12 mouse cellular contexts compared by ENCODE assay signal in genomic region chr6:39749881-39750280, GRCm38 (mm10). TPM values are rescaled to one million over a fixed set of nuclear protein-coding genes. Genes with fewer than 3 reads are reported as not detected.
DNase-seq lines count a peak whose midpoint lies in the region; ATAC-seq and TF ChIP-seq lines count a peak whose summit lies in the region.
"Had no signal": no experiment of that assay in that cellular context is flagged by ENCODE, and none has a peak within 500 bp of the region (broad histone marks: within the 10 kb centered on the region; RNA-seq: fewer than 3 reads in every experiment).

No protein-coding gene starts in this region.

- H3K4me3 ChIP-seq in heart, embryonic 10.5 days = no peak overlapping the region
- no peak overlapping the region for H3K4me3 ChIP-seq in midbrain, postnatal 0 days (ENCODE audit: low read depth, low read length)
- H3K4me3 ChIP-seq in midbrain, embryonic 13.5 days (replicated peaks) = no peak overlapping the region
- H3K4me3 ChIP-seq in heart, embryonic 14.5 days (ENCODE audit: control insufficient read depth in 1 of 2, insufficient read depth in 1 of 2, low read depth in 1 of 2, low read length in 2 of 2) = no peak overlapping the region
- H3K4me3 ChIP-seq: embryonic facial prominence, embryonic 13.5 days had no signal

- no peak overlapping the region; the same call in 1 of the 2 replicates for H3K27ac ChIP-seq in heart, embryonic 10.5 days
- no peak overlapping the region for H3K27ac ChIP-seq in midbrain, postnatal 0 days (ENCODE audit: low read depth, low read length)
- H3K27ac ChIP-seq in midbrain, embryonic 13.5 days = no peak overlapping the region
- H3K27ac ChIP-seq in heart, embryonic 14.5 days (replicated peaks in 1 of 2; ENCODE audit: control insufficient read depth in 1 of 2, insufficient read depth in 1 of 2, low read depth in 2 of 2, low read length in 2 of 2) = peak overlapping the region; percentile 27 to 42; a peak in 1 of 4 replicates
- H3K27ac ChIP-seq: embryonic facial prominence, embryonic 13.5 days had no signal

- no peak overlapping the region for H3K9ac ChIP-seq in midbrain, postnatal 0 days (replicated peaks; ENCODE audit: low read length, poor library complexity, severe bottlenecking)
- no peak overlapping the region for H3K9ac ChIP-seq in midbrain, embryonic 13.5 days (replicated peaks)
- H3K9ac ChIP-seq in heart, embryonic 14.5 days (ENCODE audit: low read length) = no peak overlapping the region
- H3K9ac ChIP-seq: embryonic facial prominence, embryonic 13.5 days had no signal

- no peak for ATAC-seq in midbrain, postnatal 0 days (ENCODE audit: low FRiP score)
- no peak for ATAC-seq in midbrain, embryonic 13.5 days
- ATAC-seq in heart, embryonic 14.5 days (ENCODE audit: insufficient number of reproducible peaks, insufficient read depth, low FRiP score, low read depth) = no peak

- no peaks in the 10 kb centered on the region for H3K36me3 ChIP-seq in heart, embryonic 10.5 days
- H3K36me3 ChIP-seq in midbrain, postnatal 0 days (ENCODE audit: insufficient read depth, low read length) = no peaks in the 10 kb centered on the region
- H3K36me3 ChIP-seq in midbrain, embryonic 13.5 days = no peaks in the 10 kb centered on the region
- H3K36me3 ChIP-seq in heart, embryonic 14.5 days (ENCODE audit: control insufficient read depth, insufficient read depth, low read length) = no peaks in the 10 kb centered on the region
- H3K36me3 ChIP-seq: embryonic facial prominence, embryonic 13.5 days had no signal

- DNase-seq in heart, adult 18-20 months = peak; percentile 42 to 61
- DNase-seq in heart, embryonic 10.5 days (ENCODE audit: low spot score) = no peak
- DNase-seq in midbrain, postnatal 0 days (ENCODE audit: low spot score) = peak; percentile 32
- no peak for DNase-seq in adrenal gland, postnatal 25 days
- no peak for DNase-seq in cerebellum, adult 11-12 months
- DNase-seq in spleen, postnatal 14 days (ENCODE audit: low spot score in 2 of 2) = no peak
- DNase-seq: cerebellum, adult 8-10 months; kidney, adult 18-20 months had no signal

- TF ChIP-seq CTCF in midbrain, postnatal 0 days (IDR thresholded peaks at IDR 0.05) = no peak

- WGBS in heart, embryonic 10.5 days = 8% methylated on average over 6 of the region's 6 CpGs
- 35% methylated on average over 6 of the region's 6 CpGs for WGBS in midbrain, postnatal 0 days
- WGBS in midbrain, embryonic 13.5 days = 24% methylated on average over 6 of the region's 6 CpGs
- WGBS in heart, embryonic 14.5 days = 11% methylated on average over 6 of the region's 6 CpGs

- H3K27me3 ChIP-seq in heart, embryonic 10.5 days (ENCODE audit: insufficient read depth, poor library complexity, severe bottlenecking) = no peaks in the 10 kb centered on the region
- no peaks in the 10 kb centered on the region for H3K27me3 ChIP-seq in midbrain, postnatal 0 days (ENCODE audit: insufficient read depth, low read length)
- no peaks in the 10 kb centered on the region for H3K27me3 ChIP-seq in midbrain, embryonic 13.5 days
- H3K27me3 ChIP-seq in heart, embryonic 14.5 days (ENCODE audit: control insufficient read depth, insufficient read depth, low read length) = no peaks in the 10 kb centered on the region
- H3K27me3 ChIP-seq: embryonic facial prominence, embryonic 13.5 days had no signal

- no peaks in the 10 kb centered on the region for H3K4me1 ChIP-seq in heart, embryonic 10.5 days
- H3K4me1 ChIP-seq in midbrain, postnatal 0 days (ENCODE audit: insufficient read depth, low read length) = no peaks in the 10 kb centered on the region
- peaks cover 6% of the 10 kb centered on the region; the same call in 1 of the 2 replicates for H3K4me1 ChIP-seq in midbrain, embryonic 13.5 days (replicated peaks)
- peaks cover 0 to 4% of the 10 kb centered on the region in 2 experiments; a peak in 1 of 4 replicates for H3K4me1 ChIP-seq in heart, embryonic 14.5 days (ENCODE audit: control insufficient read depth in 2 of 2, insufficient read depth in 2 of 2, low read length in 2 of 2)
- H3K4me1 ChIP-seq: embryonic facial prominence, embryonic 13.5 days had no signal

- H3K9me3 ChIP-seq in heart, embryonic 10.5 days = no peaks in the 10 kb centered on the region
- H3K9me3 ChIP-seq in midbrain, postnatal 0 days (ENCODE audit: low read length) = no peaks in the 10 kb centered on the region
- no peaks in the 10 kb centered on the region for H3K9me3 ChIP-seq in midbrain, embryonic 13.5 days
- no peaks in the 10 kb centered on the region for H3K9me3 ChIP-seq in heart, embryonic 14.5 days (ENCODE audit: control insufficient read depth, low read length)
- H3K9me3 ChIP-seq: embryonic facial prominence, embryonic 13.5 days had no signal

- H3K4me2 ChIP-seq in midbrain, postnatal 0 days (ENCODE audit: low read depth, low read length, poor library complexity, severe bottlenecking) = no peak overlapping the region
- no peak overlapping the region for H3K4me2 ChIP-seq in midbrain, embryonic 13.5 days (replicated peaks)
- no peak overlapping the region for H3K4me2 ChIP-seq in heart, embryonic 14.5 days (ENCODE audit: low read length)
- H3K4me2 ChIP-seq: embryonic facial prominence, embryonic 13.5 days; liver, embryonic 11.5 days had no signal

RNA-seq across cellular contexts. Expression of gene Braf, which starts 24.6 kb away (rescaled TPM):
- total RNA-seq in heart, adult 18-20 months (2021) = 10 to 100 TPM; 15.2 to 15.9 TPM
- 14.5 and 15.2 TPM in 2 replicates for polyA plus RNA-seq in heart, embryonic 10.5 days (2016; fragmentation: Nextera tagmentation; extraction: Ambion mirVana)
- total RNA-seq in midbrain, postnatal 0 days (2014; rRNA removed) = 46.0 and 48.0 TPM in 2 replicates
- polyA plus RNA-seq in midbrain, postnatal 0 days (2015; fragmentation: Nextera tagmentation; extraction: Ambion mirVana) = 14.4 and 17.1 TPM in 2 replicates
- 23.2 and 23.9 TPM in 2 replicates for polyA plus RNA-seq in midbrain, embryonic 13.5 days (2015; fragmentation: Nextera tagmentation; extraction: Ambion mirVana)
- 10.9 and 11.7 TPM in 2 replicates for polyA plus RNA-seq in heart, embryonic 14.5 days (2014; fragmentation: Nextera tagmentation; extraction: Ambion mirVana)
- 35.1 and 43.4 TPM in 2 replicates for total RNA-seq in adrenal gland, postnatal 25 days (2021)

Comparison
In these comparisons a context has a peak if more than half of its experiments do, and no peak if none do; other contexts are left out.
1. DNase-seq: peak in heart, adult 18-20 months (2 of 2) and midbrain, postnatal 0 days (single experiment); none in heart, embryonic 10.5 days (single experiment), adrenal gland, postnatal 25 days (single experiment), cerebellum, adult 11-12 months (single experiment) and spleen, postnatal 14 days (0 of 2).
2. H3K27ac ChIP-seq: peak in heart, embryonic 14.5 days (2 of 2); none in heart, embryonic 10.5 days (single experiment), midbrain, postnatal 0 days (single experiment) and midbrain, embryonic 13.5 days (single experiment).